13 mouse cellular contexts compared by ENCODE assay signal in genomic region chr8:115756027-115756426, GRCm38 (mm10). TPM values are rescaled to one million over a fixed set of nuclear protein-coding genes. Genes with fewer than 3 reads are reported as not detected.
DNase-seq lines count a peak whose midpoint lies in the region; ATAC-seq lines count a peak whose summit lies in the region.
"Had no signal": no experiment of that assay in that cellular context is flagged by ENCODE, and none has a peak within 500 bp of the region (broad histone marks: within the 10 kb centered on the region; RNA-seq: fewer than 3 reads in every experiment).

No protein-coding gene starts in this region.

- peaks cover 3% of the 10 kb centered on the region; the same call in 1 of the 2 replicates for H3K27me3 ChIP-seq in heart, embryonic 10.5 days (ENCODE audit: insufficient read depth, poor library complexity, severe bottlenecking)
- no peaks in the 10 kb centered on the region for H3K27me3 ChIP-seq in lung, embryonic 15.5 days
- H3K27me3 ChIP-seq: limb, embryonic 15.5 days had no signal

- no peak overlapping the region for H3K4me2 ChIP-seq in lung, embryonic 15.5 days
- H3K4me2 ChIP-seq: limb, embryonic 15.5 days had no signal

- no peak overlapping the region for H3K9ac ChIP-seq in lung, embryonic 15.5 days
- H3K9ac ChIP-seq: limb, embryonic 15.5 days had no signal

- 83% methylated on average over 2 of the region's 2 CpGs for WGBS in heart, embryonic 10.5 days
- WGBS in lung, embryonic 15.5 days = 46% methylated on average over 2 of the region's 2 CpGs

- DNase-seq in heart, adult 8-10 months (ENCODE audit: low spot score) = peak; percentile 9
- DNase-seq in heart, embryonic 10.5 days (ENCODE audit: low spot score) = no peak
- peak; percentile 74 for DNase-seq in NIH3T3 (ENCODE audit: low read depth)
- peak; percentile 88 for DNase-seq in cerebellum, adult 11-12 months
- DNase-seq in layer of hippocampus, postnatal 14 days (ENCODE audit: low spot score in 2 of 2) = no peak
- no peak for DNase-seq in right cerebral cortex, postnatal 36 days (ENCODE audit: low spot score in 2 of 2)
- DNase-seq in urinary bladder, postnatal 14 days (ENCODE audit: low spot score) = no peak
- DNase-seq: gastrocnemius, postnatal 36 days; kidney, postnatal 10 days had no signal

- H3K4me1 ChIP-seq in heart, embryonic 10.5 days = peaks cover 6% of the 10 kb centered on the region; the same call in 1 of the 2 replicates
- peaks cover 27% of the 10 kb centered on the region for H3K4me1 ChIP-seq in lung, embryonic 15.5 days

- H3K36me3 ChIP-seq in heart, embryonic 10.5 days = no peaks in the 10 kb centered on the region
- H3K36me3 ChIP-seq in lung, embryonic 15.5 days = no peaks in the 10 kb centered on the region
- H3K36me3 ChIP-seq: limb, embryonic 15.5 days had no signal

- H3K9me3 ChIP-seq in heart, embryonic 10.5 days = no peaks in the 10 kb centered on the region
- H3K9me3 ChIP-seq in lung, embryonic 15.5 days = no peaks in the 10 kb centered on the region
- H3K9me3 ChIP-seq: limb, embryonic 15.5 days had no signal

- 0 out of 2 replicates have a peak, but pooled peaks have one; percentile 37 for ATAC-seq in lung, embryonic 15.5 days (ENCODE audit: borderline replicate concordance, extremely low read depth, low FRiP score, low TSS enrichment)
- ATAC-seq: forebrain, embryonic 14.5 days; intestine, embryonic 16.5 days had no signal

- no peak overlapping the region for H3K4me3 ChIP-seq in heart, embryonic 10.5 days
- no peak overlapping the region for H3K4me3 ChIP-seq in lung, embryonic 15.5 days
- H3K4me3 ChIP-seq: limb, embryonic 15.5 days had no signal

- H3K27ac ChIP-seq in heart, embryonic 10.5 days = no peak overlapping the region
- no peak overlapping the region for H3K27ac ChIP-seq in lung, embryonic 15.5 days
- H3K27ac ChIP-seq: limb, embryonic 15.5 days had no signal

RNA-seq across cellular contexts. Expression of gene Maf, which starts 48.4 kb away (rescaled TPM):
- total RNA-seq in heart, adult 8-10 months (2022) = 1 to 10 TPM; 5.6 to 8.5 (median 7.3) TPM
- polyA plus RNA-seq in heart, embryonic 10.5 days (2016; fragmentation: Nextera tagmentation; extraction: Ambion mirVana) = 1.2 and 2.1 TPM in 2 replicates
- polyA plus RNA-seq in lung, embryonic 15.5 days (2015; fragmentation: Nextera tagmentation; extraction: Ambion mirVana) = 10.1 and 11.6 TPM in 2 replicates
- 10 to 100 TPM; 21.8 to 26.7 TPM for total RNA-seq in layer of hippocampus, postnatal 14 days (2021)

Comparison
In these comparisons a context has a peak if more than half of its experiments do, and no peak if none do; other contexts are left out.
1. DNase-seq: peak in heart, adult 8-10 months (single experiment), NIH3T3 (single experiment) and cerebellum, adult 11-12 months (single experiment); none in heart, embryonic 10.5 days (single experiment), layer of hippocampus, postnatal 14 days (0 of 2), right cerebral cortex, postnatal 36 days (0 of 2) and urinary bladder, postnatal 14 days (single experiment).